Mouse (Mus musculus) regulatory T cell (primary cell): ENCODE results near the gene Gm3526.
"Not testable (repeated sequence)": the region's sequence is repeated elsewhere in the genome, so short reads cannot be mapped to it uniquely, and the experiment has no call there.

Experiments
- in situ Hi-C: fragments of 300-600 bp; cut with MboI, MseI; formaldehyde crosslinking; loops from one replicate; pipeline ENCODE4 v1.15.1; 2025; ENCODE audit warnings: high pct_unique_total_duplicates

Gm3526 gene

GRCm38 (mm10) chr14:5260480-5260879 lies at the start of gene Gm3526:
Gm3526 (minus strand) TSS chr14:5260580.
- in situ Hi-C loops = not testable (repeated sequence)
